Mouse (Mus musculus) liver, adult 2 months (tissue): ENCODE measurements at regions not wholly inside any gene's neighbourhood (a gene's known extent, or its start where the extent isn't known, plus 50 kb on each side); places are given as distances from the start of the nearest gene placed in this dataset.

Experiments used
- CTCF ChIP-seq: fragments of 200-500 bp; IDR thresholded peaks from 2 replicates; pipeline ENCODE4 v1.5.1; 2011; ENCODE audit warnings: low read depth, low read length, control low read depth
- POLR2A ChIP-seq: fragments of 200-500 bp; IDR thresholded peaks from 2 replicates; pipeline ENCODE4 v1.6.1; 2011; ENCODE audit warnings: low read length, control low read depth; ENCODE audit not compliant: insufficient read depth; ENCODE audit errors: extremely low read depth

DNA sequence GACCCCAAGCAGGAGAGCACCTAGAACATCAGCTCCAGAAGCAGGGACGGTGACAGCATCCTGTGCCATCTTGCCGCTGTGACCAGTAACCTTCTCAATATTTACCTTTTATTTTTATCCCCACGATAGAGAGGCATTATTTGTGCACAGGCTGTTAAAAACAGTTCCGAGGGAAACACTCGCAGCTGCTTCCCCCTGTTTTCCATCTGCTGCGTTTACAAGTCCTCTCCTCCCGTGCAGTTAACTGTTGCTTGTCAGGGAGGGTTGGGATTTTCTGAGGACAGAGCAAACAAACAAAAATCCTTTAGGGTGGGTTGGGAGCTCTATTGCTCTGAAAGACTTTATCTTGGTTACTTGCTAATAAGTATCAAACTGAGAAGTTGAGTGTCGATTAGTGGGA lies 105.4 kb upstream of the Smyd2 start:
- TF ChIP-seq CTCF (no peak), POLR2A (no peak)
